Mouse (Mus musculus) NIH3T3 (cell line): Measurements from ENCODE around the gene Lrrc8a.

Experiments
- DNase-seq: peaks from one replicate; pipeline ENCODE4 v3.0.0-alpha.2; 2012; ENCODE audit warnings: low read depth

Lrrc8a gene

DNA sequence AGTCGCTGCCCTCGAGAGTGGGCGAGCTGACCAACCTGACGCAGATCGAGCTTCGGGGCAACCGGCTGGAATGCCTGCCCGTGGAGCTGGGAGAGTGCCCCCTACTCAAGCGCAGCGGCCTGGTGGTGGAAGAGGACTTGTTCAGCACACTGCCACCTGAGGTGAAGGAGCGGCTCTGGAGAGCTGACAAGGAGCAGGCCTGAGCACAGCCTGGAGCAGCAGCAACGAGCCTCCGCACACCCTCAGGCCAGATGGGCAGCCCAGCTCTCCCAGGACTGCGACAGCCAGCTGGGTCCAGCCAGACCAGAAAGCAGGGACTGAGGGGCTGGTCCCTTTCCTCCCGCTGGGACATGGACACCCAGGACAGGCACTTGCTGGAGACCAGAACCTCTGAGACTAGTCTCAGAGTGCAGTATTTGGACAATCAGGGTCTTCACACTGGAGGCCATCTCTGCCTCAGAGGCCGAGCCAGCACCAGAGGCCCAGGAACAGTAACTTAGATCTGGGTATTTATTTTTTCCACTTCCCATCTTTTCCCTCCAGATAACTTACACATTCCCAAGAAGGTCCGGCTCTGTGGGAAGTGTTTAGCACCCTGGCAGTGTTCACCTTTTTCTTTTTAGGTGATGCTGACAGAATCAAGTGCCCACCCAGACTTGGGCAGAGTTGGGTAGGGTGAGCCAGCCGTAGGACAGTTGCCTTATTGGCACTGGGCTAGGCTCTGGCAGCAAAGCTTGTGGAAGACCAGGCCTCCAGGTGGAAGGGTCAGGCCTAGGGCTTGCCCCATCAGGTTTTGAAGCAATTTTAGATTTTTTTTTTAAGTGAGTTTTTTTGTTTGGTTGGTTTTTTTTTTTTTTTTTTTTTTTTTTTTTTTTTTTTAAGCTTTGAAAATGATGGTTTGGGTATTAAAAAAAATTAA, 24.7 kb downstream of the Lrrc8a start:
- no peak for DNase-seq

- DNase-seq: peak; percentile 67
Observed at GRCm38 (mm10) chr2:30262840-30263441, 25.4 kb downstream of the Lrrc8a start.

DNA sequence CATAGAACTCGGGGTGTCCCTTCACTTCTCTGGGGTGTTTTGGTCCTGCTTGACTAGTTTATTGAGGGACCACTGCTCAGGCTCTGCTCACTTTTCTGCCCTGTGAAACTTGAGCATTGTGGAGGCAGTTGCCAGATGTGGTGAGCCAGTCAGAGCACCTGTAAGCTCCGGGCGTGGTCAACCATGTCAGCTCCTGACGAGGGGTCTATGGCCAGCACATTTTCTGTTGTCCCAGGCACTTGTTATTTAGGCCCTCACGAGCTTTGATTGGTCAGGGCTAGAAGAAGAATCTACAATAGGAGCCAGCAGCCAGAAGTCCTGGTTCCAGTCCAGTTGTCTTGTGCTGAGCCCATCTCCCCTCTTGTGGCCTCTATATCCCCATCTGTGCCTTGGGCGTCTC, 26.3 kb downstream of the Lrrc8a start:
- no peak for DNase-seq

GRCm38 (mm10) chr2:30264671-30265519, 27.4 kb downstream of the Lrrc8a start:
- peak; percentile 59 for DNase-seq

GRCm38 (mm10) chr2:30265767-30266253, 28.3 kb downstream of the Lrrc8a start, which contains the start of gene Phyhd1:
Gene Phyhd1 (plus strand): TSS chr2:30266203.
- DNase-seq: peak; percentile 67

GRCm38 (mm10) chr2:30266392-30266941, 29.0 kb downstream of the Lrrc8a start:
- peak; percentile 90 for DNase-seq

GRCm38 (mm10) chr2:30267466-30267865, 30.0 kb downstream of the Lrrc8a start:
- DNase-seq: no peak

DNA sequence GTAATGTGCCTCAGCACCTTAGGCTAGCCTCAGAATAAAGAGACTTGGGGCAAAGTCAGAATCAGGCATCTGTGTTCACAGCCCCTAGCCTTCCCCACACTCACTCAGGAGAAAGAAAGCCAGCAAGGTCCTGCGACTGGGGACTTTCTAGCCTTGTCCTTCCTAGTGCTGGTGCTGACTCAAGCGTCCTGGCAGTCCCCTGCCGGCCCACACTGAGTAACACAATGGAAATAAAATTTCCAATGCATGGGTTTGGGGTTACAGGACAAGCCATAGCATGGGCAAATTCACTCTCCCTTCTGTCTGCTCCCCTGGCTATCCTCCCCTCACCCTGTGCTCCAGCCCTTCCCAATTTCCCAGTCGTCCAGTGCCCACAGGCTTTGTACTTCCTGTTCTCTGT, 30.9 kb downstream of the Lrrc8a start:
- no peak for DNase-seq

DNA sequence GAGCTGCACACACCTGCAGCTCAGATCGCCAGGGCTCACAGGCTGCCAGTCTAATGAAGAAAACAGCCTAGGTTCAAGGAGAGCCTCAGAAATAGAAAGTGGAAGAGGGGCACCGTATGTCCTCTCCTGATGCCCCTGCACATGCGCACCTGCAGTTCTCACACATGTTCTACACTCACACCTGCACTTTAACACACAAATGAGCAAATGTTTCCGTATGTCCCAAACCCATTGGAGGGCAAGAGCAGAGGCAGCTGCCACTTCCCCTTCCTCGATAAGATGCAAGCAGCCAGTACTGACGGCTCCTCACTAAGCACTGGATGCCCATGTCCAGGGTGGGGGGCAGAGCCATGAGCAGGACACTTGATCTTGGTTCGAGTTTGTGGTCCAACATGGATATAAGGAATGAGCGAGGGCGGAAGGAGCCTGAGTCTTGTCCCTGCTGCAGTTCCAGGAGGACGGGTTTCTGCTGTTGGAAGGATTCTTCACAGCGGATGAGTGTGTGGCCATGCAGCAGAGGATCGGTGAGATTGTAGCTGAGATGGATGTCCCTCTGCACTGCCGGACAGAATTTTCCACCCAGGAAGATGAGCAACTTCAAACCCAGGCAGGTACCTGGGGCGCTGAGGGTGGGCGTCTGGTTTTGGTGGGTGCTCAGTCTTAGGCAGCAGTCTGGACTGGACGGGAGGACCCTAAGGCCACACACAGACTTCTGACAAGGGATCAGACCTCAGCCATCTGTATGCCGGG, 31.9 kb downstream of the Lrrc8a start:
- no peak for DNase-seq

DNA sequence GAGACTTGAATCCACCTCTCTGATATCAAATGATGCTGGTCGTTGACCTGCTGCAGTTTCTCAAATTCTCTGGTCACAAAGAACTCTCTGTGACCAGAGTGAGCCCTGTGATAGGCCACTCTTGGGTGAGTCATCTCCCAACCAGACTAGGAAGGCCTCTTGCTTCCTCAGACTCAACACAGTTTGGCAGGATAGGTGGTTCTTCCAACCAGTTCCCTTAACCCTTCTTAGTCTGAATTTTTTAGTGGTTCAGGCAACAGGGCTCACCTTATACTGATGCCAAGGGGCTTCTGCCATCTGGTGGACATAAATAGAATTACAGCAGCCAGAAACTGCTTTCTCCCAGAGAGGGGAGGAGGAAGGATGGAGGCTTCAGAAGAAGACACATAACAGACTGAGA, 32.6 kb downstream of the Lrrc8a start:
- DNase-seq: peak; percentile 91

DNA sequence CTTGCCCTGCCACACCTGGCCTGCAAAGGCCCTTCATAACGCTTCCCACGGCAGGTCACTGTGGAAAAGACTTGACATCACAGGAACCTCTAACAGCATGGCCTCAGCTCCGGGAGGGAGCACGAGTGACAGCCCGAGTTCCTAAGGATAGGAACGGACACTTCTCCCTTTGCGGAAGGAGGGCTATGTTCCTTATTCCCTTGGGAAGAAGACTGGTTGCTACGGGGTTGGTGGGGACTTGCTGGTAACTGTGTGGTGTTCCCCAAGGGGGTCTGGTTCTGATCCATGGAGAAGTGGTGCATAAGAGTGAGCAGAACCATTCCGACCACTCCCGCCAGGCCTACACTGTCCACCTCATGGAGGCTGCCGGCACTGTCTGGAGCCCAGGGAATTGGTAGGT, 43.2 kb downstream of the Lrrc8a start, which contains the start of gene Gm28038:
Gm28038 (plus strand) TSS at position 301 of the 400 bp plus-strand sequence.
- DNase-seq: no peak

DNA sequence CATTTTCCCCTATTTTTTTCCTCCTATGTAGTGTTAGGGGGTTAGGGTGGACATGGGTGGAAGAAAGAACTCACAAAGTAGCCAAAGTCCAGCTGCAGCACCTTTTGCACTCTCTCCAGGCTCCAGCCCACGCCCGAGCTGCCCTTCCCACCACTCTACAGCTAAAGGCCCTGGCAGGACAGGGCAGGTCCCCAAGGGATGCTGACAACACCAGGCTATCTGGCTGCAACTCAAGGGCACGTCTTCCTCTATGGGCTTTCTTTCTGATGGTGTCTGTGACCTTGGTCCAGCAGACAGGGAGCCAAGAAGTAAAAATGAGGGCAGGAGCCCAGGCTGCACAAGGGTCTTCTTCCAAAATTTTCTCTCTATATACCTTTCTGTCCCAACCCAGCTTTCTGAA, 44.1 kb downstream of the Lrrc8a start:
- no peak for DNase-seq

- no peak for DNase-seq
Observed at GRCm38 (mm10) chr2:30283193-30283592, 45.7 kb downstream of the Lrrc8a start.

DNA sequence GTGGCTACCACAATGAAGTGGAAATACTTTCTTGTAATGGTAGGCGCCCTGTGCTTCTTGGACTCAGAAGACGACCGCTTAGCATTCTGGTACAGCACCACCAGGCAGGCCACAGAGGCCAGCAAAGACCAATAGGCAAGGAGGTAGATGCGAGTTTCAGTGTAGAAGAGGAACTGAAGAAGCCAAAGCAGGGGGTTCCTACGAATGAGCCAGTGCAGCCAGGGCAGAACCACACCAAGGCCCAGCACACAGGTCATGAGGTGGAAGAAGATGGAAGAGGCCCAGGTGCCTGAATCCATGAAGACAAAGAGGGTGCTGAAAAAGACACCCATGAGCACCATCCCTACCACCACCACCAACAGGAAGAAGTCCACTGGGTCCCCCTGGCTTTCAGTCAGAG, 47.5 kb downstream of the Lrrc8a start:
- no peak for DNase-seq

DNA sequence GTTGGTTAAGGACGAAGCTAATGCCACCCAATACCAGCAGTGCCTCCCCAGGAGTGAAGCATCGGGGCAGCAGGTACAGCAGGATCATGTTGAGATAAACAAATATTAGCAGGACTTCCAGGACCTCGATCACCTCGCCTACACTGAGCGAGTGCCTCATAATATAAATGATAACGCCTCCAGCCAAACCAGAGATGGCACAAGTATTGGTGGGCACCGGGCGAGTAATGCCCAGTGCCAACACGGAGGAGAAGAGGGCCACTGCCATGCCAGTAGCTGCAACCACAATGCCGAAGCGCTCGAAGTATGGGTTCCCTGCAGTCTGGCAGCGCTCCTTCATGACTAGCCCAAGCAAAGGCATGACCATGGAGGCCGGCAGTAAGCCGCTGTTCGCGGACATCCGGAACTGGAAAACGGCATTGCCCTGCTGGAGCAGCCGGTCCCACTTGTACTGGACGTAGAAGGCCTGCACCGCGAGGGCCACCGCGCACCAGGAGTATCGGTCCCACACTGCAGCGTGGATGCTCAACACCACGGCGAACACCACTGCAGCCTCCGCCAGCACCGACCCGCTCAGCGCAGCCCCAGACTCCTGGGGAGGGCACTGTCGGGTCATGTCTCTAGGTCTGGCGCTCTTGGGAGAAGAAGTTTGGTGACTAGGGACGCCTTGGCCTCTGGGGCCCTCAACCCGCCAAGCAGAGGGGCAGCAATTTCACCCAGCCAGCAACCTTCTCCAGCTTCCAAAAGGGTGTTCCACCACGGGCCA, 48.1 kb downstream of the Lrrc8a start:
- peak; percentile 20 for DNase-seq

- peak; percentile 97 for DNase-seq
Observed at GRCm38 (mm10) chr2:30286192-30287026, 48.9 kb downstream of the Lrrc8a start, which contains the start of the genes Dolk and Nup188. Gene Dolk (minus strand): TSS chr2:30286334. Gene Nup188 (plus strand): TSS chr2:30286397.

DNA sequence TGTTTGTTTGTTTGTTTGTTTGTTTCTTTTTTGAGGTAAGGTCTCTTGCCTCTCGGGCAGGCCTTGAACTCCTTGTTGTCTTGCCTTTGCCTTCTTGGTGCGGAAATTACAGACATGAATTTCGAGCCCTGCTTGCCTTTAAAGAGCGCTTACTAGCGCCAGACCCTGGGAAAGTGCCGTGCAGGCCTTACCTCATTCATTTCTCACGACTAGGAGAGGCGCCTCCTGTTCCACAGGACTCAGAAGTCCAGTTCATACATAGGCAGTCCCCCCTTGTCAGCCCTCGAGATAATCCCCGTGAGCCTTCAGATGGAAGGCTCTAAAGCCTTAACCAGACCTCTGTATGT, 49.5 kb downstream of the Lrrc8a start:
- DNase-seq: peak; percentile 70

DNA sequence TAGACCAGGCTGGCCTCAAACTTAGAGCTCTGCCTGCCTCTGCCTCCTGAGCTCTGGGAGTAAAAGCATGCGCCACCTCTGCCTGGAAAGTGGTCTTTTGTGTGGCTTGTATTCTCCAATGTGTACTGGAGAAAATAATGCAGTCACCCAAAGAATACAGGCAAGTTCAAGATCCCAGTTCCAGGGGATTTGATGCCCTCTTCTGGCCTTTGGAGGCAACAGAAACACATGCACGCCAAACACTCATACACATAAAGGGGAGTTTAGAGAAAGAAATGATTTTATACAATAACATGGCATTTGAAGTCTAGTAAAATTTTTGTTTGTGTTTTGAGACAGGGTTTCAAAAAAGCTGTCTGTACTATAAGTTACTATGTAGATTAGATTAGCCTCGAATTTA, 62.0 kb downstream of the Lrrc8a start:
- peak; percentile 43 for DNase-seq

GRCm38 (mm10) chr2:30299966-30300365, 62.5 kb downstream of the Lrrc8a start:
- no peak for DNase-seq
